Mouse (Mus musculus) heart, embryonic 14.5 days (tissue): Measurements from ENCODE around the gene Slc19a2. TPM values are rescaled to one million over a fixed set of nuclear protein-coding genes. Genes with fewer than 3 reads are reported as not detected.

Experiments used
- ATAC-seq: fragments of 200-750 bp; cut with Nextera tagmentation; 2 replicates; pipeline ENCODE4 v1.8.0; 2017; ENCODE audit warnings: low read depth, moderate TSS enrichment; ENCODE audit not compliant: insufficient number of reproducible peaks, insufficient read depth, low FRiP score
- H3K27ac ChIP-seq, 2 experiments: fragments of 200-500 bp in 1 of 2; fragments of 300-500 bp in 1 of 2; sonication (generic) in 1 of 2; replicated peaks in 1 of 2; 2 replicates each; pipeline ENCODE4 v1.5.1; 2012 to 2014; ENCODE audit warnings: low read depth in 2 of 2, low read length in 2 of 2, control low read depth in 1 of 2, mild to moderate bottlenecking in 1 of 2, mixed read lengths in 1 of 2; ENCODE audit not compliant: control insufficient read depth in 1 of 2, insufficient read depth in 1 of 2
- H3K27me3 ChIP-seq: fragments of 300-500 bp; sonication (generic); 2 replicates; pipeline ENCODE4 v1.6.1; 2014; ENCODE audit warnings: mild to moderate bottlenecking, low read length, control low read depth; ENCODE audit not compliant: control insufficient read depth, insufficient read depth
- H3K36me3 ChIP-seq: fragments of 300-500 bp; sonication (generic); 2 replicates; pipeline ENCODE4 v1.6.1; 2014; ENCODE audit warnings: mild to moderate bottlenecking, control low read depth, low read length, mixed read lengths; ENCODE audit not compliant: control insufficient read depth, insufficient read depth
- H3K4me1 ChIP-seq, 2 experiments: fragments of 200-500 bp in 1 of 2; fragments of 300-500 bp in 1 of 2; sonication (generic) in 1 of 2; 2 replicates each; pipeline ENCODE4 v1.6.1; 2012 to 2014; ENCODE audit warnings: low read length in 2 of 2, control low read depth in 1 of 2, mixed read lengths in 1 of 2; ENCODE audit not compliant: control insufficient read depth in 2 of 2, insufficient read depth in 2 of 2
- H3K4me2 ChIP-seq: fragments of 300-500 bp; sonication (generic); 2 replicates; pipeline ENCODE4 v1.6.1; 2014; ENCODE audit warnings: mild to moderate bottlenecking, low read length
- H3K4me3 ChIP-seq, 2 experiments: fragments of 200-500 bp in 1 of 2; fragments of 300-500 bp in 1 of 2; sonication (generic) in 1 of 2; 2 replicates each; pipeline ENCODE4 v1.5.1; 2012 to 2014; ENCODE audit warnings: low read length in 2 of 2, mild to moderate bottlenecking in 2 of 2, control low read depth in 1 of 2, low read depth in 1 of 2, moderate library complexity in 1 of 2; ENCODE audit not compliant: control insufficient read depth in 1 of 2, insufficient read depth in 1 of 2
- H3K9ac ChIP-seq: fragments of 300-500 bp; sonication (generic); 2 replicates; pipeline ENCODE4 v1.6.1; 2014; ENCODE audit warnings: mild to moderate bottlenecking, low read length
- H3K9me3 ChIP-seq: fragments of 300-500 bp; sonication (generic); 2 replicates; pipeline ENCODE4 v1.6.1; 2016; ENCODE audit warnings: low read length, control low read depth; ENCODE audit not compliant: control insufficient read depth
- WGBS: fragments of 180-500 bp; shearing (Covaris S2); extraction: QIAGEN DNeasy Blood & Tissue Kit; methylation state at CpG from one replicate; pipeline ENCODE4 v1.1.7; 2014; 5-methylcytosine and 5-hydroxymethylcytosine counted together
- polyA plus RNA-seq: library from polyadenylated mRNA; unstranded; fragments of >200 nt; fragmentation: Nextera tagmentation; extraction: Ambion mirVana; gene quantifications from 2 replicates; pipeline ENCODE4 v1.2.1, GENCODE M21; 2014

Slc19a2 gene
- polyA plus RNA-seq = 7.6 and 8.3 TPM in 2 replicates

GRCm38 (mm10) chr1:164248465-164249331 is at the start of gene Slc19a2:
Gene Slc19a2 (plus strand): TSS chr1:164249046.
- Histone ChIP-seq H3K4me1 (peaks cover 11 to 28% of the 10 kb centered on the region in 2 experiments), H3K36me3 (no peaks in the 10 kb centered on the region), H3K27ac (peak within 1 kb of the TSS; percentile 96 to 99), H3K4me3 (peak within 1 kb of the TSS; percentile 76 to 93), H3K27me3 (no peaks in the 10 kb centered on the region), H3K9me3 (no peaks in the 10 kb centered on the region), H3K9ac (peak within 1 kb of the TSS; percentile 85), H3K4me2 (peak within 1 kb of the TSS; percentile 85)
- peak; percentile 94 for ATAC-seq
- under 1% methylated on average over 43 of the region's 79 CpGs for WGBS

GRCm38 (mm10) chr1:164199551-164199950 is 49.3 kb upstream of the Slc19a2 start:
- 84% methylated on average over 4 of the region's 4 CpGs for WGBS
- no peak overlapping the region for H3K9ac ChIP-seq

GRCm38 (mm10) chr1:164208437-164208836 is 40.4 kb upstream of the Slc19a2 start:
- ATAC-seq = no peak
- H3K4me2 ChIP-seq = no peak overlapping the region

More at GRCm38 (mm10) chr1:164199551-164199950, 49.3 kb upstream of the Slc19a2 start:
- H3K4me1 ChIP-seq = no peaks in the 10 kb centered on the region
- H3K27me3 ChIP-seq = no peaks in the 10 kb centered on the region
- H3K9me3 ChIP-seq = peaks cover 3% of the 10 kb centered on the region; the same call in 1 of the 2 replicates
- no peak overlapping the region for H3K4me3 ChIP-seq
- H3K4me2 ChIP-seq = no peak overlapping the region
- H3K27ac ChIP-seq = no peak overlapping the region
- no peaks in the 10 kb centered on the region for H3K36me3 ChIP-seq
- no peak for ATAC-seq

GRCm38 (mm10) chr1:164210899-164211298 is 37.9 kb upstream of the Slc19a2 start:
- H3K27ac ChIP-seq = no peak overlapping the region
- H3K4me3 ChIP-seq = no peak overlapping the region
- H3K9me3 ChIP-seq = no peaks in the 10 kb centered on the region
- no peak for ATAC-seq
- H3K36me3 ChIP-seq = no peaks in the 10 kb centered on the region
- no peak overlapping the region for H3K9ac ChIP-seq
- WGBS = 86% methylated on average over 4 of the region's 4 CpGs
- no peaks in the 10 kb centered on the region for H3K27me3 ChIP-seq
- H3K4me1 ChIP-seq = no peaks in the 10 kb centered on the region
- H3K4me2 ChIP-seq = no peak overlapping the region

More at GRCm38 (mm10) chr1:164208437-164208836, 40.4 kb upstream of the Slc19a2 start:
- no peak overlapping the region for H3K9ac ChIP-seq
- no peaks in the 10 kb centered on the region for H3K9me3 ChIP-seq
- H3K36me3 ChIP-seq = no peaks in the 10 kb centered on the region
- no peaks in the 10 kb centered on the region for H3K4me1 ChIP-seq
- H3K27me3 ChIP-seq = no peaks in the 10 kb centered on the region
- H3K27ac ChIP-seq = no peak overlapping the region
- 75% methylated on average over 2 of the region's 2 CpGs for WGBS
- no peak overlapping the region for H3K4me3 ChIP-seq

GRCm38 (mm10) chr1:164212686-164213085 is 36.2 kb upstream of the Slc19a2 start:
- ATAC-seq = no peak
- Histone ChIP-seq H3K36me3 (no peaks in the 10 kb centered on the region), H3K9me3 (no peaks in the 10 kb centered on the region), H3K9ac (no peak overlapping the region), H3K27me3 (no peaks in the 10 kb centered on the region), H3K4me1 (peaks cover 0 to 2% of the 10 kb centered on the region in 2 experiments; a peak in 1 of 4 replicates), H3K4me3 (no peak overlapping the region), H3K4me2 (no peak overlapping the region), H3K27ac (no peak overlapping the region)
- 69% methylated on average over 8 of the region's 8 CpGs for WGBS

- Histone ChIP-seq H3K27ac (no peak overlapping the region), H3K4me3 (no peak overlapping the region), H3K36me3 (no peaks in the 10 kb centered on the region), H3K27me3 (no peaks in the 10 kb centered on the region), H3K4me1 (peaks cover 0 to 3% of the 10 kb centered on the region in 2 experiments; a peak in 1 of 4 replicates), H3K9ac (no peak overlapping the region), H3K9me3 (no peaks in the 10 kb centered on the region), H3K4me2 (no peak overlapping the region)
- no peak for ATAC-seq
- WGBS = 63% methylated on average over 8 of the region's 8 CpGs
Observed at GRCm38 (mm10) chr1:164214190-164214589, 34.7 kb upstream of the Slc19a2 start.

- no peaks in the 10 kb centered on the region for H3K27me3 ChIP-seq
- no peaks in the 10 kb centered on the region for H3K9me3 ChIP-seq
- H3K4me2 ChIP-seq = no peak overlapping the region
- H3K9ac ChIP-seq = no peak overlapping the region
- H3K27ac ChIP-seq = no peak overlapping the region
- no peak for ATAC-seq
- H3K4me1 ChIP-seq = peaks cover 0 to 3% of the 10 kb centered on the region in 2 experiments; a peak in 1 of 4 replicates
- WGBS = 70% methylated on average over 3 of the region's 3 CpGs
- H3K4me3 ChIP-seq = no peak overlapping the region
- H3K36me3 ChIP-seq = no peaks in the 10 kb centered on the region
Observed at GRCm38 (mm10) chr1:164215097-164215496, 33.7 kb upstream of the Slc19a2 start.
